In the genomic region with DNA sequence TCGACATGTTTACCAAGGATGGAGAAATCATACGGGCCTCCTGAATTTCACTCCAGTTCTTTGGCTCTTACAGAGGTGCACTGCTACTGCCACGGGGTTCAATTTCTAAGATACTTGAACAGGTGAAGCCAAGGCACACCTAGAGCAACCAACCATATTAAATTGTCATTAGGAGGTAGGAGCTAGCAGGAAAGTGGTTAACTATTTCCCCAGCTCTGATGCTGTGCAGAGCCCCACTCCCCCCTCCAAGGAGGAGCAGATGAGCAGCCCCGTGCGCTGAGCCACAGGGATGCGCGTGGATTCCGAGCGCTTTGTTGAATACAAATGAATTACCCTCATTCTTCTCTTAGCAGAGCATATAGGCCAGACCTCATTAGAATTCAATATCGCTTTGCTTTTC, we compare ENCODE assay signal across 10 mouse cellular contexts.
DNase-seq lines count a peak whose midpoint lies in the region; ATAC-seq lines count a peak whose summit lies in the region.
"Had no signal": no experiment of that assay in that cellular context is flagged by ENCODE, and none has a peak within 500 bp of the region (broad histone marks: within the 10 kb centered on the region; RNA-seq: fewer than 3 reads in every experiment).

No protein-coding gene starts in this region.

- DNase-seq in right cerebral cortex, adult 18-20 months, result peak; percentile 36
- DNase-seq in right cerebral cortex, postnatal 4 days, result no peak
- peak; percentile 71 to 74 for DNase-seq in cerebellum, postnatal 25 days
- peak; percentile 75 for DNase-seq in hindbrain, embryonic 14.5 days (ENCODE audit: low spot score)
- DNase-seq in Muller cell, postnatal 12 days (ENCODE audit: inconsistent ontology term), result no peak
- DNase-seq: gastrocnemius, adult 2 months; lung, adult 18-20 months had no signal

- H3K9me3 ChIP-seq in hindbrain, embryonic 14.5 days (ENCODE audit: control insufficient read depth, low read length), result no peaks in the 10 kb centered on the region
- no peaks in the 10 kb centered on the region for H3K9me3 ChIP-seq in neural tube, embryonic 15.5 days (replicated peaks)
- no peaks in the 10 kb centered on the region for H3K9me3 ChIP-seq in kidney, embryonic 14.5 days (ENCODE audit: control insufficient read depth, low read length)

- H3K4me1 ChIP-seq in hindbrain, embryonic 14.5 days (replicated peaks; ENCODE audit: control insufficient read depth, insufficient read depth, low read length), result peaks cover 60% of the 10 kb centered on the region
- H3K4me1 ChIP-seq in neural tube, embryonic 15.5 days, result peaks cover 43% of the 10 kb centered on the region
- peaks cover 10% of the 10 kb centered on the region for H3K4me1 ChIP-seq in kidney, embryonic 14.5 days (ENCODE audit: control insufficient read depth, insufficient read depth, low read length)

- 12% methylated on average over 10 of the region's 10 CpGs for WGBS in hindbrain, embryonic 14.5 days
- 16% methylated on average over 10 of the region's 10 CpGs for WGBS in neural tube, embryonic 15.5 days
- WGBS in kidney, embryonic 14.5 days, result 55% methylated on average over 10 of the region's 10 CpGs

- H3K27me3 ChIP-seq in hindbrain, embryonic 14.5 days (ENCODE audit: control insufficient read depth, insufficient read depth, low read length), result no peaks in the 10 kb centered on the region
- peaks cover under 1% of the 10 kb centered on the region; the same call in 1 of the 2 replicates for H3K27me3 ChIP-seq in neural tube, embryonic 15.5 days (replicated peaks)
- H3K27me3 ChIP-seq in kidney, embryonic 14.5 days (ENCODE audit: control insufficient read depth, insufficient read depth, low read length), result peaks cover 6% of the 10 kb centered on the region; the same call in 1 of the 2 replicates

- no peaks in the 10 kb centered on the region for H3K36me3 ChIP-seq in hindbrain, embryonic 14.5 days (replicated peaks; ENCODE audit: control insufficient read depth, insufficient read depth)
- H3K36me3 ChIP-seq in neural tube, embryonic 15.5 days, result no peaks in the 10 kb centered on the region
- no peaks in the 10 kb centered on the region for H3K36me3 ChIP-seq in kidney, embryonic 14.5 days (ENCODE audit: control insufficient read depth, insufficient read depth, low read length)

- H3K4me2 ChIP-seq in hindbrain, embryonic 14.5 days (replicated peaks), result peak overlapping the region; percentile 47
- peak overlapping the region; percentile 44 for H3K4me2 ChIP-seq in neural tube, embryonic 15.5 days
- no peak overlapping the region for H3K4me2 ChIP-seq in kidney, embryonic 14.5 days (replicated peaks; ENCODE audit: low read depth, low read length)

- H3K9ac ChIP-seq in hindbrain, embryonic 14.5 days, result peak overlapping the region; percentile 67
- no peak overlapping the region for H3K9ac ChIP-seq in neural tube, embryonic 15.5 days (replicated peaks)
- no peak overlapping the region for H3K9ac ChIP-seq in kidney, embryonic 14.5 days (ENCODE audit: low read depth, low read length)

- no peak overlapping the region for H3K4me3 ChIP-seq in hindbrain, embryonic 14.5 days (replicated peaks; ENCODE audit: low read length)
- H3K4me3 ChIP-seq in neural tube, embryonic 15.5 days (replicated peaks), result no peak overlapping the region
- no peak overlapping the region for H3K4me3 ChIP-seq in kidney, embryonic 14.5 days (ENCODE audit: low read length)
- H3K4me3 ChIP-seq: gastrocnemius, adult 2 months; myocyte had no signal

- peak overlapping the region; percentile 99 for H3K27ac ChIP-seq in hindbrain, embryonic 14.5 days
- H3K27ac ChIP-seq in neural tube, embryonic 15.5 days (replicated peaks), result peak overlapping the region; percentile 82
- H3K27ac ChIP-seq in kidney, embryonic 14.5 days (ENCODE audit: low read depth, low read length), result no peak overlapping the region
- H3K27ac ChIP-seq: gastrocnemius, adult 2 months had no signal

- peak; percentile 75 for ATAC-seq in hindbrain, embryonic 14.5 days (ENCODE audit: low FRiP score)
- ATAC-seq in neural tube, embryonic 15.5 days (ENCODE audit: low FRiP score), result 0 out of 2 replicates have a peak, but pooled peaks have one; percentile 36
- no peak for ATAC-seq in kidney, embryonic 14.5 days (ENCODE audit: low FRiP score, low TSS enrichment)

Comparison
In these comparisons a context has a peak if more than half of its experiments do, and no peak if none do; other contexts are left out.
1. DNase-seq: peak in right cerebral cortex, adult 18-20 months (single experiment), cerebellum, postnatal 25 days (2 of 2) and hindbrain, embryonic 14.5 days (single experiment); none in right cerebral cortex, postnatal 4 days (single experiment) and Muller cell, postnatal 12 days (single experiment).